Mouse (Mus musculus): ENCODE measurements around the gene Fyb. TPM values are rescaled to one million over a fixed set of nuclear protein-coding genes. Genes with fewer than 3 reads are reported as not detected.

The Fyb gene
- total RNA-seq, 2 experiments from 2014 or later: 3.7 to 4.3 TPM

GRCm38 (mm10) chr15:6600314-6600713 lies 77.7 kb downstream of the Fyb start:
- DNase-seq: no peak

DNA sequence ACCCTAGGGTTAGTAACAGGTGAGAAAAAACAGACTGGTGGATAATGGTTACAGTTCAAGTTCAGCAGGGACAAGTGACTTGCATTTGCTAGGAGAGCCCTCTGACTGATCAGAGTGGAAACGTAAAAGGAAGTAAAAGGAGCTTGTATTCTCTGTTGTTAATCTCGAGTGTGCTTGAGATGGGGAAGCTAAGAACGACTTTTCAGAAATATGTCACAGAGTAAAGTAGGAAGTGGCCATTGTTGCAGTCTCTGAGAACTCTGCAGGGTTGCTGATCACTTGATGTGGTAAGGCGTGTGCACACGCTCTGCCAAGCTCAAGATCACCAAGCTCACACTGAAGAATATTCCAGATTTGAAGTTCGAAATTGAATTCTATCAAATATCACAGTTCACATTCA lies 78.7 kb downstream of the Fyb start:
- DNase-seq: no peak

GRCm38 (mm10) chr15:6602003-6602402 lies 79.3 kb downstream of the Fyb start:
- no peak for DNase-seq

GRCm38 (mm10) chr15:6610703-6611102 lies 88.0 kb downstream of the Fyb start:
- DNase-seq: no peak

DNA sequence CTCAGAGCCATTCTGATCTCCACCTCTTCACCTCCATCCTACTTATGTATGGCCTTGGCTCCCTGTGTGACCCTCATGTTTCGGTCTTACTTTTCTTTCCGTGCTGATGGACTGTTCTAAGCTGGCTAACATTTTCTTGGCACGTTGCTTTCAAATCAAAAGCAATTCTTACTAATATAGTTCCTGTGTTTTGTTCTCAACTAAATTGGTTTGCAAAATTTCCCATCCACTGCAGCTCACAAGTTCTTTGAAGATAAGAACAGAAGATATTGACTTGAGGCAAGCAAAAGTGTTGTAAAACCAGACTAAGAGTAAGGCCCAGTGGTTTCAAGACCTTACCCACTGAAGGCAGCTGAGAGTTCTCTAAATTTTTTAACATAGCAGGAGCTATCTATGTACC lies 90.2 kb downstream of the Fyb start:
- no peak for DNase-seq

DNA sequence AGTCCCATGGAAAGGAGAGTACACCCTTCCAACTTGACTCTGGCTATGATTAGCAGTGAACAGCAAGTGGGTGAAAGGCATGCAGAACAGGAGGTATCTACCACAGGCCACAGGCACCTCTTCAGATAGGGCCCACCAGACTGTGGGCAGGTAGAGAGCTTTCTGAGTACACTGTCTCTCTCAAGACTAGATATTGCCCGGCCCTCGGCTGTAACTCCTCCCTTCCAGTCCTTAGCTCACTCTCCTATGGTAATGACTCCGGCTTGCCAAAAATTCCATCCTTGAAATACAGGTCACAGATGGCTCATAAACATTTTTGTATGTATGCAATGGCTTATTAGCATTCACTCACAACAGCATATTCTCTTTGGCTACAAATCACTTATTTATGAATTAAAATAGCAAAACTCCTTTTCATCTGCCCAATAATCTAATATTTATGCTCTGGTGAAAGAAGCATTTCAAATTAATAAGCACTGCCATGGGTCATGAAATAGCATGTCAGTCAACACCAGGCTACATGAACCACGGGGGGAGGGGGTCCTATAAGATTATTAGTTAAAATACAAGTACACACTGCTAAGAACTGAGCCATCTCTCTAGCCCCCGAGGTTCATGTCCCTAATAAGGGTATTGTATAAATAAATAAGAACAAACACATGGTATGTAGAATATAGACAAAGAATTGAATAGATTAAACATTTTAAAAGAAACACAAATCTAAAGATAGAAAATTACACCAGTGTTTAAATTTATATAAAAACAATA lies 93.9 kb downstream of the Fyb start:
- DNase-seq: no peak

DNA sequence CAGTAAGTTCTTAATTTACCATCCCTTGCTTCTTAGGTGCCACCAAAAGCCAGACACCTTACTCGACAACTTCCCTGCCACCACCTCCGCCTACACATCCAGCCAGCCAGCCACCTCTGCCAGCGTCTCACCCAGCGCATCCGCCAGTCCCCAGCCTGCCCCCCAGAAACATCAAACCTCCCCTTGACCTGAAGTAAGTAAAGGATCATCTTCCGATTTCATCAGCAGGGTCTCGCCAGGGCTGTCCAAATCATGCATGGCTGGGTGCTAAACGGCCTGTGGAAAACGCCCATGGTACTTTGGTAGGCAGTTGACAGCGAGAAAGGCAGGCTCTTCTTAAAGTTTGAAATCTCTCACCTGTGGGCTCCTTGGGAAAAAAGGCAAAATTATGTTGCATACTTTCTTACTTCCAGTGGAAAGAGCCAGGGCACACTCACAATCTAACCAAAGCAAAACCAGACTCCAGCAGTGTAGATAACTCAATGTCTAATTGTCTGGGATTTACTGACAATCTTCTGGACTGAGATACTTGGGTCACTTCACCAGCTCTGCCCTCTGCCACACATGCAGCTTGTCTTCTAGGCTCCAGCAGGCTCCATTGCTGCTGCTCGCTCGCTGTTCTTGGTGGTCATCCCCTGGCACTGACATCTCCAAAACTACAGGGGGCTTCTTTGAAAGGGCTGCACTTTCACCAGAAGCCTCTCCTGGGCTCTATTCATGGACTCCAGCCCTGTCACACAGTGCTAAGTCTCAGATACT lies 97.1 kb downstream of the Fyb start:
- DNase-seq: no peak

GRCm38 (mm10) chr15:6622512-6622911 lies 99.9 kb downstream of the Fyb start:
- peak; percentile 85 for DNase-seq

- no peak for DNase-seq
These were observed 101.0 kb downstream of the Fyb start for GRCm38 (mm10) chr15:6623529-6624228.

DNA sequence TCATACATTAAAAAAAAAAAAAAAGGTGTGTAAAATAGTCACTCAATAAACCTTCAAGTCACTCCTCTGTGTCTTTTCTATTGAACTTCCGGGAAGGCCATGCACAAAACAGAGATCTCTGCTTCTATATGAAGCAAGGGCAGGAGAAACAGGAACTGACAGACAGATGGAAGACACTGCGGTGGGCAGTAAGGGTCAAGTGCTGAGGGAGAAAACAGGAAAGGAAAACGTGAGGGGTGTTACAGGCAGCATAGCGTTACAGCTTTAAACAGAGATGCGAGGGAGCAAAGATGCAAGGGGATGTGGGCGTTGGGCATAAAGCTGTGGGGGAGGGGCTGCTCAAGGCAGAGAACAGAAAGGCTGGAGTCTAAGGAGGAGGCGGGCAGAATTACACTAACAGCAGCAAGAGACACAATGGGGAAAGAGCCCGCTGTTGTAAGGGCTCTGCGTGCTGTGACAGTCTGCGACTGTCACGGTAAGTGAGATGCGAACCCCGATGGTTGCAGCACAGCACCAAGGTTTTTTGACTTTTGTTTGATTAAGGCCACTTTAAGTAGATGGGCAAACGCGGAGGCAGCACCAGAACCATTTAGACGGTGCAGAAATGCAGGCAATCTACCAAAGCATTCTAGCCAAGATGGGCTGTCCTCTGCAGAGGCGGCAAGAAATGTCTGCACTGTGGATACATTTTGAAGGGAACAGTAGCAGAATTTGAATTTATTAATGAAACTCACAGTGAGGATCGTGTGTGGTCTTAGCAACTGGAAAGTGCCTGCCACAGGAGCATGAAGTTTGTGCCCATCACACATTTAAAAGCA lies 101.9 kb downstream of the Fyb start:
- DNase-seq: no peak

DNA sequence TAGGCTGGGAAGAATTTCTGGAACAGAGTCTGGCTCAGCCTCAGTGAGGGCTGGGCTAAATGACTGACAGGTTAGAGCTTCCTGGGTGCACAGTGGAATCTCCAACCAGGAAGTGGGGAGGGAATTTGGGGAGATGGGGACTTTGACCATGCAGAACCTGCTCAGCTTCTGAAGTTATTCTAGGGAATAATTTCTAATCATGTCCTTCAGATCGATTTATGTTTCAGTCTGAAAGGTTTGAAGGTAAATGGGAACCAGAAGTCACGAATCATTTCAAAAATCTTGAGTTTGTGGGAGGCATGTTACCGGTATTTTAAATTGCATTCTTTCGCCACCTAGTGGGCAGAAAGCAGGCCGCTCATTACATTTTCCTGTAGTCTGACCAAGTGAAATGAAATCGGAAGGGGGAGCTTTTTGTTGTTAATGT lies 103.0 kb downstream of the Fyb start:
- DNase-seq: no peak

- DNase-seq: no peak
These were observed 103.5 kb downstream of the Fyb start for GRCm38 (mm10) chr15:6626123-6626522.

- no peak for DNase-seq
These were observed 105.9 kb downstream of the Fyb start for GRCm38 (mm10) chr15:6628431-6629077.

DNA sequence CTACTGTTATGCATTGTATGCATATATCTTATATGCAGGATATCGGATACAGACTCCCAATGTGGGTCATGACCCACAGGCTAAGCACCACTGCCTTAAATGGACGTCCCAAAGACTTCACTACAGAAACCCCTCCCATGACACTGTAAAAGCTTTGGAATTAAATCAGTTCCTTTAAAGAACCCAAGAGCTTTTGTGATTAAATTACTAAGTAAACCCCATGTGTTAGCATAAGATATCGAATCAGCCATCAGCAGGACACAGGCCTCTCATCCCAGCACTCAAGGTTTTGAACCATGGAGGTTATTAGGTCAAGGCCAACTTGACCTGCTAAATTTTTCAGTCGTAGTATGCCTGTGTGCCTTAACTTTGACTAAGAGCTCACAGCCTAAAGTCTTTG lies 106.5 kb downstream of the Fyb start:
- DNase-seq: no peak

- no peak for DNase-seq
These were observed 112.8 kb downstream of the Fyb start for GRCm38 (mm10) chr15:6635405-6635804.

GRCm38 (mm10) chr15:6642223-6642622 lies 119.6 kb downstream of the Fyb start:
- DNase-seq: no peak

DNA sequence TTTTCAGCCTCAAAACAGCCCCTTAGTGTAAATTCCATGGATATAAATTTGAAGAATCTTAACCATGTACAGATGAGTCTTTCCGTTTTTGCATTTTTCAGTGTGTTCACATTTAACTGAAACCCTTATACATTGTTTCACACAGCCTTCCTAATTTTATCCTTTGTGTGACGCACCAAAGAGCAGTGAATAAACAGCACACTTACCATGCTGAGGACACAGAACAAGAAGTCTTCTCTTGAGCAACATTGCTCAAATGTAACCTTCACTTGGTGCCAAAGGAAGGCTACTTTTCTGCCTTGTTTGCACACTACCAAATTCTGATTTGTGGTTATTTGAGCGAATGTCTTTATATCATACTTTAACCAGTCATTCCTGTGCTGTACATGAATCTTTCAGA lies 122.8 kb downstream of the Fyb start:
- DNase-seq: no peak

DNA sequence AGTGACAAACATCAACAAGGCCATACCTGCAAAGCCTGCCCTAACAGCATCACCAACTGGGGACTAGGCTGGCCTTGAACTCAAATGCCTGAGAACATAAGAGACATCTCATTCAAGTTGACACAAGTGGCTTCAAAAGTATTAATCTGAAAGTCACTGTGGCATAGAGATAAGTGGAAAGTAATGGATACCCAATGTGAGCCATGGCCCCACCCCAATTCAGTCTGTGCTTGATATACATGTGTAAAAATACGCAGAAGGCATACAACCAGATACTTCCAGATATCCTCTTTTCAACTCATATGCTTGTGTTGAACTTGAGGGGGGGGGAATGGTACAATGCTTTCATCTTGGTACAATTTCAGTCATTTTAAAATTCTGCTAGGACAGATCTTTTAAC lies 124.4 kb downstream of the Fyb start:
- no peak for DNase-seq

GRCm38 (mm10) chr15:6648757-6649403 lies 126.2 kb downstream of the Fyb start:
- DNase-seq: no peak

DNA sequence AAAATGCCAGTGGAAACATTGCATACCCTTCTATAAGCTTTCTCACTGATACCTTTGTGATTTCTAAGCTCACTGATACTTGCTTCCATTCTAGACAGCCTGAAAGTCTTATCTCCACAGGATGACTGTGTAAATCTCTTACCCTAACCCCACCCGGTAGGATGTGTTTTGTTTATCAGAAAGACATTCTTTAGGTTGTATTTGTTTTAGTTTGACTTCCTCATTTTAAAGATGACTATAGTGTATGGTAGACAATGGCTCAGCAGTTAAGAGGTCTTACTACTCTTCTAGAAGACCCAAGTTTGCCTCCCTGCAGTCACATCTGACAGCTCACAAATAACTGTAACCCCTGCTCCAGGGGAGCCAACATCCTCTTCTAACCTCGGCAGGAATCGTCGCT lies 130.4 kb downstream of the Fyb start:
- DNase-seq: no peak

- no peak for DNase-seq
These were observed 135.4 kb downstream of the Fyb start for GRCm38 (mm10) chr15:6658081-6658480.

Data from gastrocnemius, postnatal 10 days (tissue).